14 mouse cellular contexts compared by ENCODE assay signal in genomic region chr11:114876176-114876575, GRCm38 (mm10). TPM values are rescaled to one million over a fixed set of nuclear protein-coding genes. Genes with fewer than 3 reads are reported as not detected.
A peak's percentile ranks its signal among the peaks of the same experiment; 100 is the strongest.
DNase-seq lines count a peak whose midpoint lies in the region; ATAC-seq and TF ChIP-seq lines count a peak whose summit lies in the region.
"Had no signal": no experiment of that assay in that cellular context is flagged by ENCODE, and none has a peak within 500 bp of the region (broad histone marks: within the 10 kb centered on the region; RNA-seq: fewer than 3 reads in every experiment).

No protein-coding gene starts in this region.

- peak overlapping the region; percentile 23; the same call in 1 of the 2 replicates for H3K27ac ChIP-seq in embryonic fibroblast, embryonic 13.5 days (ENCODE audit: insufficient read depth, low read length)
- no peak overlapping the region for H3K27ac ChIP-seq in midbrain, postnatal 0 days (ENCODE audit: low read depth, low read length)
- H3K27ac ChIP-seq: liver, embryonic 15.5 days had no signal

- no peak overlapping the region for H3K9ac ChIP-seq in midbrain, postnatal 0 days (replicated peaks; ENCODE audit: low read length, poor library complexity, severe bottlenecking)
- H3K9ac ChIP-seq: liver, embryonic 15.5 days had no signal

- no peak for TF ChIP-seq CTCF in embryonic fibroblast, embryonic 13.5 days (IDR thresholded peaks at IDR 0.05; ENCODE audit: borderline replicate concordance, insufficient read depth, low read length)
- TF ChIP-seq CTCF in midbrain, postnatal 0 days (IDR thresholded peaks at IDR 0.05): no peak

- no peak for TF ChIP-seq POLR2A in embryonic fibroblast, embryonic 13.5 days (IDR thresholded peaks at IDR 0.05; ENCODE audit: low read depth, low read length)

- DNase-seq in cerebellum, postnatal 25 days: peak; percentile 27 to 32
- no peak for DNase-seq in cerebellum, postnatal 36 days
- DNase-seq in CD4-positive helper T cell, adult 2 months (ENCODE audit: low read depth, low spot score): peak; percentile 75
- DNase-seq in kidney, postnatal 25 days: peak; percentile 66 to 88
- no peak for DNase-seq in frontal cortex, postnatal 14 days (ENCODE audit: low spot score in 2 of 2)
- no peak for DNase-seq in midbrain, postnatal 0 days (ENCODE audit: low spot score)
- DNase-seq: cerebellum, adult 11 months; gastrocnemius, postnatal 36 days; layer of hippocampus, postnatal 36 days; spleen, adult 18-20 months had no signal

- H3K4me1 ChIP-seq in embryonic fibroblast, embryonic 13.5 days (ENCODE audit: control insufficient read depth, insufficient read depth, low read length): peaks cover 5% of the 10 kb centered on the region
- no peaks in the 10 kb centered on the region for H3K4me1 ChIP-seq in midbrain, postnatal 0 days (ENCODE audit: insufficient read depth, low read length)

- no peaks in the 10 kb centered on the region for H3K36me3 ChIP-seq in midbrain, postnatal 0 days (ENCODE audit: insufficient read depth, low read length)
- H3K36me3 ChIP-seq: liver, embryonic 15.5 days had no signal

- ATAC-seq in megakaryocyte-erythroid progenitor cell, adult 5-6 weeks (replicated peaks; ENCODE audit: low FRiP score, low TSS enrichment, poor library complexity, severe bottlenecking): no peak
- ATAC-seq in midbrain, postnatal 0 days (ENCODE audit: low FRiP score): no peak

- H3K27me3 ChIP-seq in midbrain, postnatal 0 days (ENCODE audit: insufficient read depth, low read length): no peaks in the 10 kb centered on the region
- H3K27me3 ChIP-seq: liver, embryonic 15.5 days had no signal

- WGBS in midbrain, postnatal 0 days: 65% methylated on average over 7 of the region's 7 CpGs

- no peaks in the 10 kb centered on the region for H3K9me3 ChIP-seq in midbrain, postnatal 0 days (ENCODE audit: low read length)
- H3K9me3 ChIP-seq: liver, embryonic 15.5 days had no signal

- H3K4me3 ChIP-seq in embryonic fibroblast, embryonic 13.5 days (ENCODE audit: insufficient read depth, low read length): no peak overlapping the region
- H3K4me3 ChIP-seq in midbrain, postnatal 0 days (ENCODE audit: low read depth, low read length): no peak overlapping the region
- H3K4me3 ChIP-seq: liver, embryonic 15.5 days had no signal

- H3K4me2 ChIP-seq in midbrain, postnatal 0 days (ENCODE audit: low read depth, low read length, poor library complexity, severe bottlenecking): no peak overlapping the region
- H3K4me2 ChIP-seq: liver, embryonic 15.5 days had no signal

RNA-seq across cellular contexts. Expression of gene Cd300a, which starts 13.7 kb away (rescaled TPM):
- 0.84 TPM in 1 of 2 replicates, not detected in the other for polyA plus RNA-seq in embryonic fibroblast, embryonic 13.5 days (2011; ENCODE audit: insufficient read length, low read depth, missing spikeins)
- total RNA-seq in megakaryocyte-erythroid progenitor cell, adult 5-6 weeks (2014; fragmentation: Nextera tagmentation): 0.52 and 1.9 TPM in 2 replicates
- total RNA-seq in megakaryocyte-erythroid progenitor cell, adult 5-6 weeks (2017): 1.3 and 5.7 TPM in 2 replicates
- 1.5 and 1.8 TPM in 2 replicates for total RNA-seq in midbrain, postnatal 0 days (2014; rRNA removed)
- polyA plus RNA-seq in midbrain, postnatal 0 days (2015; fragmentation: Nextera tagmentation; extraction: Ambion mirVana): 1.4 and 1.7 TPM in 2 replicates

RNA-seq across cellular contexts. Expression of gene Gprc5c, which starts 25.2 kb away (rescaled TPM):
- 6.4 and 9.2 TPM in 2 replicates for polyA plus RNA-seq in embryonic fibroblast, embryonic 13.5 days (2011; ENCODE audit: insufficient read length, low read depth, missing spikeins)
- not detected in 2 replicates for total RNA-seq in megakaryocyte-erythroid progenitor cell, adult 5-6 weeks (2014; fragmentation: Nextera tagmentation)
- total RNA-seq in megakaryocyte-erythroid progenitor cell, adult 5-6 weeks (2017): not detected in 2 replicates
- total RNA-seq in midbrain, postnatal 0 days (2014; rRNA removed): 7.5 and 12.8 TPM in 2 replicates
- 5.7 and 5.8 TPM in 2 replicates for polyA plus RNA-seq in midbrain, postnatal 0 days (2015; fragmentation: Nextera tagmentation; extraction: Ambion mirVana)
- total RNA-seq: hematopoietic stem cell, adult 5-6 weeks had no signal

RNA-seq across cellular contexts. Expression of gene Cd300lb, which starts 58.0 kb away (rescaled TPM):
- 0.48 and 1.1 TPM in 2 replicates for polyA plus RNA-seq in embryonic fibroblast, embryonic 13.5 days (2011; ENCODE audit: insufficient read length, low read depth, missing spikeins)
- not detected in 2 replicates for total RNA-seq in megakaryocyte-erythroid progenitor cell, adult 5-6 weeks (2014; fragmentation: Nextera tagmentation)
- 0.05 TPM in 1 of 2 replicates, not detected in the other for total RNA-seq in megakaryocyte-erythroid progenitor cell, adult 5-6 weeks (2017)
- total RNA-seq in midbrain, postnatal 0 days (2014; rRNA removed): 0.05 and 0.24 TPM in 2 replicates
- polyA plus RNA-seq in midbrain, postnatal 0 days (2015; fragmentation: Nextera tagmentation; extraction: Ambion mirVana): 0.05 TPM in 1 of 2 replicates, not detected in the other
- total RNA-seq: layer of hippocampus, postnatal 36 days had no signal

Comparison
In these comparisons a context has a peak if more than half of its experiments do, and no peak if none do; other contexts are left out.
1. DNase-seq: peak in cerebellum, postnatal 25 days (2 of 2), CD4-positive helper T cell, adult 2 months (single experiment) and kidney, postnatal 25 days (2 of 2); none in cerebellum, postnatal 36 days (0 of 2), frontal cortex, postnatal 14 days (0 of 2) and midbrain, postnatal 0 days (single experiment).